Mouse (Mus musculus): ENCODE results near the gene Bloc1s4. TPM values are rescaled to one million over a fixed set of nuclear protein-coding genes. Genes with fewer than 3 reads are reported as not detected.

The Bloc1s4 gene
- polyA plus RNA-seq, 1 experiment from 2014 or later = 32.8 TPM

DNA sequence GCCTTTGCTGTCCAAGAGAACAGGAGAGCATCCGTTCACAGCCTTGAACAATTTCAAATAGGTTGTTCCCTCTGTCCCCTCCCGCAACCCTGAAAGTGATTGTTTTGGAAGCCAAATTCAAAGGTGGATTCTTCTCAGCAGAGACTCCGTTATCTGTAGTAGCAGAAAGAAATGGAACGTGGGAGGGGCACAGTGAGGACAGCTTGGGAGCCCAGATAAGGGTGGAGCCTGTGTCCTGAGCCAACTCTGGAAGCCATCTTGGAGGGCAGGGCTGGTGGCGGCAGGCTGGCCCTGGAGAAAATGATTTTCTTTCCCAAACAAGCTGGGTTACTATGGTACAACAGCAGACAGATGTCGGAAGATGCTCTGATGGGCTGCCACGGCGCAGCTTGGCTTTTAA is 12.4 kb downstream of the Bloc1s4 start:
- no peaks in the 10 kb centered on the region for H3K36me3 ChIP-seq
- H3K4me2 ChIP-seq (replicated peaks) = no peak overlapping the region
- no peak overlapping the region for H3K9ac ChIP-seq
- 87% methylated on average over 8 of the region's 8 CpGs for WGBS
- H3K27me3 ChIP-seq (replicated peaks) = no peaks in the 10 kb centered on the region
- peaks cover 2% of the 10 kb centered on the region; the same call in 1 of the 2 replicates for H3K4me1 ChIP-seq
- no peaks in the 10 kb centered on the region for H3K9me3 ChIP-seq
- ATAC-seq (ENCODE audit: low FRiP score, low read depth) = no peak
- H3K27ac ChIP-seq = no peak overlapping the region
- H3K4me3 ChIP-seq = no peak overlapping the region

DNA sequence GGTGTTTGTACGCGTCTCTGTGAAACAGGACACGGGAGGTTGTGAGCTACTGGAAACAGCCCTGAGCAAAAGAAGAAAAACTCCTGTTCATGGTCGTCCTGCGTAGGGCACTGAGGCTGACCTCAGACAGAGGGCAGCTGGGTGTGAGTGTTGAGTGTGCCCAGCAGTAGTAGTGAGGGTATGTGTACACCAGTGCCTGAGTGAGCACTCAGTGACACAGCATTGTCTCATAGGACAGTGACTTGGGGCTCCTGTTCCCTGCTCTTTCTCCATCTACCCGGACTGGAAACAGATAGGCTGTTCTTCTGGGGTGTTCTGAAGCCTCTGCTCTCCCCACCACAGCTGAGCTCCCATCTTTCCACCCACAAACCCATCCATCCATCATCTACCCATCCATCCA is 13.3 kb downstream of the Bloc1s4 start:
- Histone ChIP-seq H3K4me2 (replicated peaks) (no peak overlapping the region), H3K27me3 (replicated peaks) (no peaks in the 10 kb centered on the region), H3K9ac (no peak overlapping the region), H3K9me3 (no peaks in the 10 kb centered on the region), H3K27ac (no peak overlapping the region), H3K4me3 (no peak overlapping the region), H3K36me3 (no peaks in the 10 kb centered on the region), H3K4me1 (peaks cover 2% of the 10 kb centered on the region; the same call in 1 of the 2 replicates)
- no peak for ATAC-seq (ENCODE audit: low FRiP score, low read depth)
- 84% methylated on average over 6 of the region's 6 CpGs for WGBS

GRCm38 (mm10) chr5:36733405-36733804 is 15.0 kb downstream of the Bloc1s4 start:
- ATAC-seq (ENCODE audit: low FRiP score, low read depth) = no peak
- 72% methylated on average over 3 of the region's 3 CpGs for WGBS

GRCm38 (mm10) chr5:36731901-36732652 is 16.4 kb downstream of the Bloc1s4 start:
- H3K9ac ChIP-seq = no peak overlapping the region
- no peaks in the 10 kb centered on the region for H3K9me3 ChIP-seq
- no peaks in the 10 kb centered on the region for H3K27me3 ChIP-seq (replicated peaks)
- H3K36me3 ChIP-seq = no peaks in the 10 kb centered on the region
- ATAC-seq (ENCODE audit: low FRiP score, low read depth) = no peak
- 77% methylated on average over 7 of the region's 7 CpGs for WGBS
- no peak overlapping the region for H3K4me2 ChIP-seq (replicated peaks)
- H3K4me3 ChIP-seq = no peak overlapping the region
- H3K4me1 ChIP-seq = peaks cover 2% of the 10 kb centered on the region; the same call in 1 of the 2 replicates
- no peak overlapping the region for H3K27ac ChIP-seq

More at GRCm38 (mm10) chr5:36733405-36733804, 15.0 kb downstream of the Bloc1s4 start:
- Histone ChIP-seq H3K36me3 (no peaks in the 10 kb centered on the region), H3K27ac (no peak overlapping the region), H3K9ac (no peak overlapping the region), H3K9me3 (no peaks in the 10 kb centered on the region), H3K4me2 (replicated peaks) (no peak overlapping the region), H3K4me1 (peaks cover 2% of the 10 kb centered on the region; the same call in 1 of the 2 replicates), H3K4me3 (no peak overlapping the region), H3K27me3 (replicated peaks) (no peaks in the 10 kb centered on the region)

GRCm38 (mm10) chr5:36730689-36731088 is 17.8 kb downstream of the Bloc1s4 start:
- Histone ChIP-seq H3K4me3 (no peak overlapping the region), H3K9ac (no peak overlapping the region), H3K9me3 (no peaks in the 10 kb centered on the region), H3K27me3 (replicated peaks) (no peaks in the 10 kb centered on the region), H3K4me2 (replicated peaks) (no peak overlapping the region), H3K36me3 (no peaks in the 10 kb centered on the region), H3K4me1 (peaks cover 2% of the 10 kb centered on the region; the same call in 1 of the 2 replicates), H3K27ac (no peak overlapping the region)
- ATAC-seq (ENCODE audit: low FRiP score, low read depth) = no peak
- WGBS = 68% methylated on average over 3 of the region's 3 CpGs

DNA sequence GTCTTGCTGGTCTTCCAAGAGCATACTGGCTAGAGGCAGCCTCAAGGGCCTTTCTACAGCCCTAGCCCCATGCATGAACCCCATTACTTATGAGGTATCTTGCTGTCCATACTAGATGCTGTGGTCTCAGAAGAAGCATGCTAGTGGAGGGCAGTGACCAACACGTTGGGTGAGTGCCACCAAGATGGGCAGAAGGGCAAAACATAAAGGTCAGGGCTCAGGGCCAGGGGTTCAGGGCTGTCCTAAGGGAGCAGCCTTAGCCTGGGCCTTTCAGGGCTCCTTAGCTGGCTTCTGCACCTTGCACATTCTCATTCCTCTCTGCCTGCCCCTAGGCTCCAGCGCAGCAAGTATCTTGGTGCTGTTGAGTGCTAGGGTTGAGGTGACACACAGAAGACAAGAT is 18.5 kb downstream of the Bloc1s4 start:
- Histone ChIP-seq H3K4me1 (peaks cover 2% of the 10 kb centered on the region; the same call in 1 of the 2 replicates), H3K9me3 (no peaks in the 10 kb centered on the region), H3K9ac (no peak overlapping the region), H3K36me3 (no peaks in the 10 kb centered on the region), H3K4me3 (no peak overlapping the region), H3K27ac (no peak overlapping the region), H3K27me3 (replicated peaks) (no peaks in the 10 kb centered on the region), H3K4me2 (replicated peaks) (no peak overlapping the region)
- no peak for ATAC-seq (ENCODE audit: low FRiP score, low read depth)
- 92% methylated on average over 2 of the region's 2 CpGs for WGBS

GRCm38 (mm10) chr5:36729086-36729473 is 19.4 kb downstream of the Bloc1s4 start:
- no peaks in the 10 kb centered on the region for H3K27me3 ChIP-seq (replicated peaks)
- H3K9ac ChIP-seq = no peak overlapping the region
- no peaks in the 10 kb centered on the region for H3K9me3 ChIP-seq
- no peak overlapping the region for H3K4me3 ChIP-seq
- peaks cover 2% of the 10 kb centered on the region; the same call in 1 of the 2 replicates for H3K4me1 ChIP-seq
- no peaks in the 10 kb centered on the region for H3K36me3 ChIP-seq
- H3K27ac ChIP-seq = no peak overlapping the region
- no peak for ATAC-seq (ENCODE audit: low FRiP score, low read depth)
- no peak overlapping the region for H3K4me2 ChIP-seq (replicated peaks)
- 86% methylated on average over 4 of the region's 4 CpGs for WGBS

- Histone ChIP-seq H3K9ac (no peak overlapping the region), H3K4me2 (replicated peaks) (no peak overlapping the region), H3K4me3 (no peak overlapping the region), H3K9me3 (no peaks in the 10 kb centered on the region), H3K36me3 (no peaks in the 10 kb centered on the region), H3K27me3 (replicated peaks) (no peaks in the 10 kb centered on the region), H3K27ac (no peak overlapping the region), H3K4me1 (peaks cover 2% of the 10 kb centered on the region; the same call in 1 of the 2 replicates)
- WGBS = 74% methylated on average over 8 of the region's 8 CpGs
- ATAC-seq (ENCODE audit: low FRiP score, low read depth) = no peak
These were observed 19.9 kb downstream of the Bloc1s4 start for GRCm38 (mm10) chr5:36728403-36729085.

DNA sequence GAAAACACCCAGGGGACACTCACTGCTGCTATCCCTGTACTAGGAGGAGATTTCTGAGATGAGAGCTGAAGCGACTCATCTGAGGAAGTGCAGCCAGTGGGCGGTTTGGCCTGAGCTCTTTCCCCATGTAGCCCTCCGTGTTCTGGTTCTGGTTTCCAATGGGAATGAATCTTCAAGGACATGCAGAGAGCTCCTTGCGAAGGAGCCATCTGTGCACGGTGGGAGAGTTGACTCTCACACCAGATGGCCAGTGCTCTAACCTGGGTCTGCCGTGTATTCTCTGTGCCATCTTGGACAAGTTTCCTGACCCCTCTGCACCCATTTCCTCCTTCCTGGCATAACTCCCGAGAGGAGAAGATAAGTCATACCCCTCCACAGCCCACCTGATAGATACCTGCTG is 20.7 kb downstream of the Bloc1s4 start:
- H3K4me2 ChIP-seq (replicated peaks) = no peak overlapping the region
- H3K36me3 ChIP-seq = no peaks in the 10 kb centered on the region
- H3K9me3 ChIP-seq = no peaks in the 10 kb centered on the region
- H3K4me1 ChIP-seq = peaks cover 2% of the 10 kb centered on the region; the same call in 1 of the 2 replicates
- H3K4me3 ChIP-seq = no peak overlapping the region
- H3K27ac ChIP-seq = no peak overlapping the region
- H3K9ac ChIP-seq = no peak overlapping the region
- WGBS = 83% methylated on average over 7 of the region's 7 CpGs
- H3K27me3 ChIP-seq (replicated peaks) = no peaks in the 10 kb centered on the region
- no peak for ATAC-seq (ENCODE audit: low FRiP score, low read depth)

DNA sequence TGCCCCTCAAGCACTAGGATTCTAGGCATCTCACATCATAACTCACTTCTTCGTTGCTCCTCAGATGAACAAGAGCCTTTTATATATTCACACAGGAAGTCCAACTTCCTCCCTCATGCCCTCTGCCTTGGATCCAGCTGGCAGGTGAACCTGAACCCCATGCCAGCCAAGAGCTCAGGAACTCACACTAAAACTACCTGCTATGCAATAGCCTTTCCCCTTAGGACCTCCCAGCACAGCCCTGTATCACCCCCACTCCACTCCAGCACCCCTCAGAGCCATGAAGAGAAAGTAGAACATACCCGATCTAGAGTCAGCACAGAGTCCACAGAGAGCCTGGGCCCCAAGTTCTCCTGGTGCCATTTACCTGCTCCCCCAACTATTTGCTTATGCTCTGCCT is 21.3 kb downstream of the Bloc1s4 start:
- no peaks in the 10 kb centered on the region for H3K9me3 ChIP-seq
- no peak overlapping the region for H3K4me2 ChIP-seq (replicated peaks)
- WGBS = 69% methylated on average over 2 of the region's 2 CpGs
- ATAC-seq (ENCODE audit: low FRiP score, low read depth) = no peak
- no peaks in the 10 kb centered on the region for H3K36me3 ChIP-seq
- H3K9ac ChIP-seq = no peak overlapping the region
- no peaks in the 10 kb centered on the region for H3K27me3 ChIP-seq (replicated peaks)
- H3K4me3 ChIP-seq = no peak overlapping the region
- H3K4me1 ChIP-seq = peaks cover 2% of the 10 kb centered on the region; the same call in 1 of the 2 replicates
- H3K27ac ChIP-seq = no peak overlapping the region

- no peak overlapping the region for H3K4me2 ChIP-seq (replicated peaks)
- no peak overlapping the region for H3K9ac ChIP-seq
- ATAC-seq (ENCODE audit: low FRiP score, low read depth) = no peak
- H3K4me1 ChIP-seq = no peaks in the 10 kb centered on the region
- H3K27me3 ChIP-seq (replicated peaks) = no peaks in the 10 kb centered on the region
- 82% methylated on average over 9 of the region's 9 CpGs for WGBS
- H3K27ac ChIP-seq = no peak overlapping the region
- H3K4me3 ChIP-seq = no peak overlapping the region
- H3K36me3 ChIP-seq = no peaks in the 10 kb centered on the region
- no peaks in the 10 kb centered on the region for H3K9me3 ChIP-seq
These were observed 22.1 kb downstream of the Bloc1s4 start for GRCm38 (mm10) chr5:36726387-36726801.

GRCm38 (mm10) chr5:36725861-36726260 is 22.6 kb downstream of the Bloc1s4 start:
- Histone ChIP-seq H3K4me2 (replicated peaks) (no peak overlapping the region), H3K4me1 (no peaks in the 10 kb centered on the region), H3K27ac (no peak overlapping the region), H3K4me3 (no peak overlapping the region), H3K27me3 (replicated peaks) (no peaks in the 10 kb centered on the region), H3K9me3 (no peaks in the 10 kb centered on the region), H3K36me3 (no peaks in the 10 kb centered on the region), H3K9ac (no peak overlapping the region)
- 73% methylated on average over 12 of the region's 12 CpGs for WGBS
- no peak for ATAC-seq (ENCODE audit: low FRiP score, low read depth)

All from neural tube, embryonic 12.5 days (tissue).